Mouse (Mus musculus) heart, embryonic 12.5 days (tissue): Measurements from ENCODE around the gene Oxld1. TPM values are rescaled to one million over a fixed set of nuclear protein-coding genes. Genes with fewer than 3 reads are reported as not detected.

Experiments
- ATAC-seq: fragments of 200-750 bp; cut with Nextera tagmentation; 2 replicates; pipeline ENCODE4 v1.8.0; 2017; ENCODE audit warnings: moderate TSS enrichment, moderate library complexity; ENCODE audit not compliant: insufficient number of reproducible peaks, low FRiP score
- H3K27ac ChIP-seq: fragments of 300-500 bp; sonication (generic); 2 replicates; pipeline ENCODE4 v1.5.1; 2016; ENCODE audit warnings: mild to moderate bottlenecking, moderate library complexity; ENCODE audit not compliant: poor library complexity, severe bottlenecking
- H3K27me3 ChIP-seq: fragments of 300-500 bp; sonication (generic); replicated peaks from 2 replicates; pipeline ENCODE4 v1.6.1; 2016; ENCODE audit warnings: mild to moderate bottlenecking, moderate library complexity
- H3K36me3 ChIP-seq: fragments of 300-500 bp; sonication (generic); 2 replicates; pipeline ENCODE4 v1.6.1; 2016; ENCODE audit warnings: mild to moderate bottlenecking, moderate library complexity
- H3K4me1 ChIP-seq: fragments of 300-500 bp; sonication (generic); replicated peaks from 2 replicates; pipeline ENCODE4 v1.6.1; 2016; ENCODE audit warnings: mild to moderate bottlenecking
- H3K4me2 ChIP-seq: fragments of 300-500 bp; sonication (generic); 2 replicates; pipeline ENCODE4 v1.6.1; 2016; ENCODE audit warnings: mild to moderate bottlenecking, moderate library complexity
- H3K4me3 ChIP-seq: fragments of 300-500 bp; sonication (generic); 2 replicates; pipeline ENCODE4 v1.5.1; 2016; ENCODE audit warnings: mild to moderate bottlenecking
- H3K9ac ChIP-seq: fragments of 300-500 bp; sonication (generic); 2 replicates; pipeline ENCODE4 v1.6.1; 2016; ENCODE audit warnings: mild to moderate bottlenecking, moderate library complexity
- H3K9me3 ChIP-seq: fragments of 300-500 bp; sonication (generic); replicated peaks from 2 replicates; pipeline ENCODE4 v1.6.1; 2016; ENCODE audit warnings: mild to moderate bottlenecking, moderate library complexity
- WGBS: fragments of 180-500 bp; shearing (Covaris S2); methylation state at CpG from one replicate; pipeline ENCODE4 v1.1.7; 2016; 5-methylcytosine and 5-hydroxymethylcytosine counted together
- polyA plus RNA-seq: library from polyadenylated mRNA; unstranded; fragments of >200 nt; fragmentation: Nextera tagmentation; extraction: Ambion mirVana; gene quantifications from 2 replicates; pipeline ENCODE4 v1.2.1, GENCODE M21; 2016

The Oxld1 gene
- polyA plus RNA-seq, 1 experiment from 2014 or later: 14.9 TPM

DNA sequence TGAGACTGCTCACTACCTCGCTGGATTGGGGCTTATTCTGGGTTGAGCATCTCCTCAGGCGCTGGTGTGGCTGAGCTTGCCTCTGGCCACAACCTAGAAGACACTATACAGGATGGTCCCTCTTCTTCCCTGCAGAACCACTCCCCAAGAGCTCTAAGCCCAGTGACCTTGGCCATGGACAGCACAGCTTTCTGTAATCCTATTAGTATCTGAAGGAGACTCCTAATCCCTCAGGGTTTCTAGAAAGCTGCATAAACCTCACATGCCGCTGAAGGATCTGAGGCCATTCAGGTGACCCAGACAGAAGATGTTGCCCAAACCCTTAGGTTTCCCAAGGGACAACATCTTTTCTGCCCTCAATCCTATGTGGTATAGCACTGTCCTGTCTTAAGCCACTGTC lies 5.6 kb downstream of the Oxld1 start:
- Histone ChIP-seq H3K9ac (no peak overlapping the region), H3K27me3 (no peaks in the 10 kb centered on the region), H3K27ac (no peak overlapping the region), H3K4me3 (no peak overlapping the region), H3K36me3 (peaks cover 4% of the 10 kb centered on the region; the same call in 1 of the 2 replicates), H3K4me1 (peaks cover 9% of the 10 kb centered on the region), H3K4me2 (no peak overlapping the region), H3K9me3 (no peaks in the 10 kb centered on the region)
- WGBS: 59% methylated on average over 3 of the region's 3 CpGs
- no peak for ATAC-seq

- H3K27ac ChIP-seq: no peak overlapping the region
- no peaks in the 10 kb centered on the region for H3K27me3 ChIP-seq
- H3K9me3 ChIP-seq: no peaks in the 10 kb centered on the region
- WGBS: 75% methylated on average over 7 of the region's 7 CpGs
- H3K4me1 ChIP-seq: peaks cover 8% of the 10 kb centered on the region; the same call in 1 of the 2 replicates
- no peak overlapping the region for H3K4me2 ChIP-seq
- no peak overlapping the region for H3K9ac ChIP-seq
- H3K36me3 ChIP-seq: no peaks in the 10 kb centered on the region
- no peak for ATAC-seq
- no peak overlapping the region for H3K4me3 ChIP-seq
Observed at GRCm38 (mm10) chr11:120447179-120447578, 10.7 kb downstream of the Oxld1 start.

DNA sequence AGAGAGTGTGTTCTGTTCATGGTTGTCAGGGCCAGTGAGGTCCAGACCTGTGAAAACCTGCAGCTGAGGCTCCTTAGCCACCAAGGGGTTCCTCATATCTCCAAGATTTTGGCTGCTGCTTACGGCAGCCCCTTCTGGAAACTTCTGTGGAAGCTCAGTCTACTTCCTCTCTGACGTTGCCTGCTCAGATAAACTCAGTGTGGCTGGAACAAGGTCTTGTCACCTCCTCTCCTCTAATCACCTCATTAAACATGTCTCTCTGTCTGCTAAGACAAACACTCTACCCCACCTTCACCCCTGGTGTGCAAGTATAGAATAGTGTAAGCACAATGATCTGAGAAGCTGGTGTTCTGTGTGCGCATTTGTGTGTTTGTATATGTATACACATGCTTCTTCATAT lies 12.4 kb downstream of the Oxld1 start:
- WGBS: 47% methylated on average over 3 of the region's 3 CpGs
- ATAC-seq: no peak

GRCm38 (mm10) chr11:120444106-120444505 lies 13.8 kb downstream of the Oxld1 start:
- Histone ChIP-seq H3K9me3 (no peaks in the 10 kb centered on the region), H3K36me3 (no peaks in the 10 kb centered on the region), H3K9ac (no peak overlapping the region), H3K4me3 (no peak overlapping the region), H3K27me3 (no peaks in the 10 kb centered on the region), H3K4me1 (peaks cover 8% of the 10 kb centered on the region; the same call in 1 of the 2 replicates), H3K4me2 (no peak overlapping the region), H3K27ac (no peak overlapping the region)
- 61% methylated on average over 6 of the region's 6 CpGs for WGBS
- no peak for ATAC-seq

More for the DNA sequence above, 12.4 kb downstream of the Oxld1 start:
- Histone ChIP-seq H3K9ac (no peak overlapping the region), H3K27me3 (no peaks in the 10 kb centered on the region), H3K27ac (no peak overlapping the region), H3K9me3 (no peaks in the 10 kb centered on the region), H3K36me3 (no peaks in the 10 kb centered on the region), H3K4me2 (no peak overlapping the region), H3K4me1 (peaks cover 8% of the 10 kb centered on the region; the same call in 1 of the 2 replicates), H3K4me3 (no peak overlapping the region)

- H3K27ac ChIP-seq: no peak overlapping the region
- WGBS: 88% methylated on average over 3 of the region's 3 CpGs
- H3K4me1 ChIP-seq: peaks cover 7% of the 10 kb centered on the region; the same call in 1 of the 2 replicates
- H3K9me3 ChIP-seq: no peaks in the 10 kb centered on the region
- no peak overlapping the region for H3K9ac ChIP-seq
- H3K27me3 ChIP-seq: no peaks in the 10 kb centered on the region
- ATAC-seq: no peak
- no peak overlapping the region for H3K4me2 ChIP-seq
- no peaks in the 10 kb centered on the region for H3K36me3 ChIP-seq
- no peak overlapping the region for H3K4me3 ChIP-seq
Observed at GRCm38 (mm10) chr11:120442765-120443280, 15.0 kb downstream of the Oxld1 start.

- H3K36me3 ChIP-seq: no peaks in the 10 kb centered on the region
- no peaks in the 10 kb centered on the region for H3K27me3 ChIP-seq
- peaks cover 5% of the 10 kb centered on the region; the same call in 1 of the 2 replicates for H3K4me1 ChIP-seq
- no peak within 1 kb of the TSS for H3K4me3 ChIP-seq
- H3K4me2 ChIP-seq: no peak within 1 kb of the TSS
- WGBS: 86% methylated on average over 3 of the region's 3 CpGs
- H3K9ac ChIP-seq: no peak within 1 kb of the TSS
- H3K27ac ChIP-seq: no peak within 1 kb of the TSS
- H3K9me3 ChIP-seq: no peaks in the 10 kb centered on the region
- no peak for ATAC-seq
Observed at GRCm38 (mm10) chr11:120442344-120442743, 15.5 kb downstream of the Oxld1 start, which contains the start of gene Tspan10. Gene Tspan10, plus strand, starts transcription at chr11:120442644.

GRCm38 (mm10) chr11:120437857-120438385 lies 19.9 kb downstream of the Oxld1 start:
- Histone ChIP-seq H3K9me3 (no peaks in the 10 kb centered on the region), H3K27me3 (no peaks in the 10 kb centered on the region), H3K27ac (no peak overlapping the region), H3K4me1 (peaks cover 12% of the 10 kb centered on the region), H3K4me3 (peak overlapping the region; percentile 95), H3K4me2 (peak overlapping the region; percentile 89), H3K9ac (peak overlapping the region; percentile 96), H3K36me3 (peaks cover 25% of the 10 kb centered on the region)
- ATAC-seq: no peak
- WGBS: 27% methylated on average over 12 of the region's 12 CpGs

- peak within 1 kb of the TSS; percentile 89 for H3K4me2 ChIP-seq
- under 1% methylated on average over 75 of the region's 77 CpGs for WGBS
- H3K4me1 ChIP-seq: peaks cover 12% of the 10 kb centered on the region
- peaks cover 32% of the 10 kb centered on the region for H3K36me3 ChIP-seq
- H3K9ac ChIP-seq: peak within 1 kb of the TSS; percentile 96
- no peaks in the 10 kb centered on the region for H3K9me3 ChIP-seq
- no peaks in the 10 kb centered on the region for H3K27me3 ChIP-seq
- ATAC-seq: peak; percentile 90
- peak within 1 kb of the TSS; percentile 85 for H3K27ac ChIP-seq
- peak within 1 kb of the TSS; percentile 95 for H3K4me3 ChIP-seq
Observed at GRCm38 (mm10) chr11:120437152-120437856, 20.6 kb downstream of the Oxld1 start, which contains the start of gene Nploc4. Gene Nploc4, minus strand, starts transcription at chr11:120437708.

GRCm38 (mm10) chr11:120426727-120427126 lies 31.1 kb downstream of the Oxld1 start:
- Histone ChIP-seq H3K27me3 (no peaks in the 10 kb centered on the region), H3K9ac (no peak overlapping the region), H3K4me2 (no peak overlapping the region), H3K4me1 (peaks cover 12% of the 10 kb centered on the region), H3K9me3 (no peaks in the 10 kb centered on the region), H3K4me3 (no peak overlapping the region), H3K36me3 (peaks cover 79% of the 10 kb centered on the region), H3K27ac (no peak overlapping the region)
- 87% methylated on average over 3 of the region's 3 CpGs for WGBS
- no peak for ATAC-seq

- Histone ChIP-seq H3K4me2 (no peak overlapping the region), H3K27ac (peak overlapping the region; percentile 57; the same call in 1 of the 2 replicates), H3K9me3 (no peaks in the 10 kb centered on the region), H3K4me3 (no peak overlapping the region), H3K27me3 (no peaks in the 10 kb centered on the region), H3K4me1 (peaks cover 12% of the 10 kb centered on the region), H3K9ac (no peak overlapping the region), H3K36me3 (peaks cover 84% of the 10 kb centered on the region)
- WGBS: 72% methylated on average over 9 of the region's 9 CpGs
- no peak for ATAC-seq
Observed at GRCm38 (mm10) chr11:120423569-120424295, 34.1 kb downstream of the Oxld1 start.
